Mouse (Mus musculus): ENCODE data around the gene Gstm2.

Gstm2 gene

GRCm38 (mm10) chr3:107939830-107940229 is 46.4 kb downstream of the Gstm2 start:
- no peak for DNase-seq

- DNase-seq = peak; percentile 18
These were observed 46.9 kb downstream of the Gstm2 start for GRCm38 (mm10) chr3:107939403-107939802.

- no peak for DNase-seq
These were observed 50.4 kb downstream of the Gstm2 start for GRCm38 (mm10) chr3:107935888-107936287.

GRCm38 (mm10) chr3:107935268-107935667 is 51.0 kb downstream of the Gstm2 start:
- DNase-seq = no peak

GRCm38 (mm10) chr3:107932128-107932527 is 54.1 kb downstream of the Gstm2 start:
- DNase-seq = no peak

Data from cerebellum, adult 11-12 months (tissue).